Mouse (Mus musculus) heart, postnatal 25 days (tissue): ENCODE results near the gene Ptprj. TPM values are rescaled to one million over a fixed set of nuclear protein-coding genes. Genes with fewer than 3 reads are reported as not detected.

Experiments used
- DNase-seq: peaks from one replicate; pipeline ENCODE4 v3.0.0; 2022; ENCODE audit warnings: low spot score
- intact Hi-C: fragments of 180-260 bp; cut with DNase I; formaldehyde crosslinking; loops from one replicate; pipeline ENCODE4 v1.15.1; 2025
- total RNA-seq, 2 experiments: library from RNA; stranded (reverse); gene quantifications; 2 replicates each; pipeline ENCODE4 v1.2.3; 2021

Gene Ptprj
- 1 to 10 TPM; 7.2 to 7.6 TPM for total RNA-seq

DNA sequence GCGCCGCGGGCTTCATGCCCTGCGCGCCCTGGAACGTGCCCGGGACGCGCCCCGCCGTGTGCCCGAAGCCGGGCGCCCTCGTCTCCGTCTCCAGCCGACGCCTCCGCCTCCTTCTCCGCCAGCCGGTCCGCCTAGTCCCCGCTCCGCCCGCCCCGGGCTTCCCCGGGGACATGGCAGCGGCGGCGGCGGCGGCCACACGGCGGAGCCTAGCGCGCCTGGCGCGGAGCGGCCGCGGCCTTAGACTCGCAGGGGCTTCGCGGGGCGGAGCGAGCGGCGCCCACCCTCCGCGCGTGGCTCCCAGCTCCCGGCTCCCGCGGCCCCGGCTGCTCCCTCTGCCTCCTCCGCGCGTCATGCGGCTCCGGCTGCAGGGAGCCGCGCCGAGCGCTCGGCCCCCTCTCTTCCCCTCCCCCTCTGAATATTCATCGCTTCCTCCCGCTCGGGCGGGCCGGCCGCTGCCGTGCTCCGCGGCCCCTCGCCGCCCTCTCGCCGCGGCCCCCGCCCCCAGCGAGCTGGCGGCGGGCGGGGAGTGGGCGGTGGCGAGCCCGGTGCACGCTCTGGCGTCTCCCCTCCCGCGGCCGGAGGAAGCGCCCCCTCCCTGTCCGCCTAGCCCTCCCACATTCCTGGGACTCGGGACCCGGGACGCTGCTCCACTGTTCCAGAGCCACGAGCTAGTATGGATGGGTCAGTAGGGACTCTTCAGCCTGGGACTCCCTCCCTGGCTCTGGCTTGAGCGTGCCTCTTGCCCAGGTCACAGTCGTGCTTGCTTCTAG lies at the start of gene Ptprj:
TSS of gene Ptprj (minus strand) at position 412 of the 770 bp plus-strand sequence.
- intact Hi-C loops: loop anchor here (2.0 to 5.0 kb wide), 2 partner anchors 98 to 103 kb away; no protein-coding TSS in a partner anchor
- DNase-seq: peak; percentile 62

DNA sequence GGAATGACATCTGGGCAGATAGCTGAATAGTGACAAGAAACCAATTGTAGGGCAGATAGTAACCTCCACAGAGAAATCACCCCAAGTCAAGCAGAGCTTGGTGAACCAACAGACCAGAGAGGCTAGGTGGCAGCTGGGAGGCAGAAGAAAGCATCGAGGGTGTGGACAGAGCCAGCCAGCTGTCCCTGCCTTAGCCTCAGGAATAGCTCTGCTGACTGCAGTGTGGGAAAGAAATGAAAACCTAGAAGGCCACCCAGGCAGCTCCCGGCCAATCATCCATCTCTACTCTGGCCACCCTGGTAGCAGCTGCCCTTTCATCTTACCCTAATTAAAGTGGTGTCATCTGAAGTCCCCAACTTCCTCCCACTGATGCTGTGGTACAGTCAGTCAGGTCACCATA lies 49.1 kb upstream of the Ptprj start:
- intact Hi-C loops: no loop called here
- DNase-seq: no peak

DNA sequence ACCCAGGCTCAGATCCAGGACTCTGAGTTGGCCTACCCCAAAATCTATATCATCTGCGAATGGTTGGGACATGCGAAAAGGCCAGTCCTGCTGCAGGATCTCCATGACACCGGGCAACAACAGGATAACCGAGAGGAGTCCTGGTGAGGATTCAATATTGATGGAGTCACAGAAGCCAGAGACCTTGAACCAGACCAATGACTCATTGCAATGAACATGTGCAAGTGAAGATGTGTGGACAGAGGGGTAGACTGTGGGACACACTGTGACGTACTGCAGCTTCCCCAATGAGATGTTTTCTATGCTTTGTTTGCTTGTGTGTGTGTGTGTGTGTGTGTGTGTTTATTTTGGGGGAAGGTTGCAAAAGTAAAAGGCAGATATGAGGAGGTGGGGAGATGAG lies 47.8 kb upstream of the Ptprj start:
- intact Hi-C loops: no loop called here
- DNase-seq: no peak

DNA sequence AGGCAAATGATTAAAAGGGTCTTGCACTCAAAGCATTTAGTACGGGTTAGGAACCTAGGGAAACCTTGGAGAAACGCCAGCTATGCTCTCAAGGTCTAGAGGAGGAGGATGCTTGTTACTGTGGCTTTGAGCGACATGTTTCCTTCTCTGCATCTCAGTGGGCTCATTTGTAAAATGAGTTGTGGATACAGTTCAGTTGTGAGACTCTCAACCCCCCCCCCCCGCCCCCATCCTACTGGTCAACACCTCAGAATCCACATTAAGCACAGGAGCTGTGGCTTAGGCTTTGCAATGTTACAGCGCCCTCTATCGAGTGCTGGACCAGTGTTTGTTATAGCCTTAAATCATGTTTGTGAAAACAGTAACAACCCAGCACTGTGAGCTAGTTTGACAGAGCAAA lies 44.5 kb upstream of the Ptprj start:
- intact Hi-C loops: loop anchor here (1.0 kb wide), 1 partner anchor 150 kb away; no protein-coding TSS in a partner anchor
- no peak for DNase-seq

DNA sequence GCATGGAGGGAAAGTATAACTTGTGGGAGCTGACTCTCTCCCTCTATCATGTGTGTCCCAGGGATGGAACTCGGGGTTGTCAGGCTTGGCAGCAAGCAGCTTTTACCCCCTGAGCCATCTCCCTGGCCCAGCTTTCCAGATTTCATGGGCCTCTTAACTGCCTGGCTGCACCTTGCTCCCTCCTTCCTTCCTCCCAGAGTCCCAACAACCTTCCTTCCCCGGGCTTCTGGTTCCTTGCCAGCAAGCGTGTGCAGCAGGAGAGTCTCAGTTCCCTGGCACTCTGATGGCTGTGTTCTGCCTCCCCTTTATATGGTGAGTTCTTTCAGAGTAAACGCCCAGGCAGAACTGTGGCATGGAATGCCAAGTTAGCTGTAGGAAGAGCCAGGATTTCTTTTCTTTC lies 43.9 kb upstream of the Ptprj start:
- DNase-seq: no peak
- intact Hi-C loops: no loop called here

DNA sequence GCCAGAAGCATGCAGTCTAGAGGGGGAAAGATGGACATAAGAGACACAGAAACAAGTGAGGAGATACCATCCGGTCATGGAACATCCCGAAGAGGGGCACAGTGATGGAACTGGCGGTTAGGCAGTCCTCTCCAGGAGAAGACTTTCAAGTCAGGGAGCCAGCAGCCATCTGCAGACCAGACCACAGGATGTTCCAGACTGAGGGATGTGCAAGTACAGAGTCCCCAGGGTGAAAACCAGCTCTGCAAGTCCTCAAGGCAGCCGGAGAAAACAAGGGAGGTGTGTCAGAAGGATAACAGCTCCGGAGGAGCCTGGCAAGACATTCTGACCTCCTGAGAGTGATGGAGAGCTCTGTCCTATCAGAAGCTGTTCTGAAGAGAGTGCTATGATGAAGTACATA lies 40.4 kb upstream of the Ptprj start:
- intact Hi-C loops: no loop called here
- no peak for DNase-seq

DNA sequence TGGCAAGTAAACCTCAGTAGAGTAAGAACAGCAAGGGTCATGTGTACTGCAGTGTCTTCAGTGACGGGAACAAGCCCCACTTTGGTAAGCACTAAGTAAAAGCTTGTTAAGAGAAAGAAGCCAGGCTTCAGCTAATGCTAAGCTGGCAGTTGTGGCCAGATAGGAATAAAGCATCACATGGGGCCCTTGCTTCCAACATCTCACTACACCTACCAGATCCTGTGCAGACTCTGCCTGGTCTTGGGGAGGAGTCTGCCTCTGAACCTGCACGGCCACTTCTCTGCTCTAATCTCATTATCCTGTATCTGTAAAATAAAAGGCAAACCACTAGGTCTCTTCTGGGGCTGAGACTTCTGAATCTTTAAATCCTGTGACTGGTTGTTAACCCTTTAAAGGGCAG lies 39.2 kb upstream of the Ptprj start:
- intact Hi-C loops: no loop called here
- no peak for DNase-seq

DNA sequence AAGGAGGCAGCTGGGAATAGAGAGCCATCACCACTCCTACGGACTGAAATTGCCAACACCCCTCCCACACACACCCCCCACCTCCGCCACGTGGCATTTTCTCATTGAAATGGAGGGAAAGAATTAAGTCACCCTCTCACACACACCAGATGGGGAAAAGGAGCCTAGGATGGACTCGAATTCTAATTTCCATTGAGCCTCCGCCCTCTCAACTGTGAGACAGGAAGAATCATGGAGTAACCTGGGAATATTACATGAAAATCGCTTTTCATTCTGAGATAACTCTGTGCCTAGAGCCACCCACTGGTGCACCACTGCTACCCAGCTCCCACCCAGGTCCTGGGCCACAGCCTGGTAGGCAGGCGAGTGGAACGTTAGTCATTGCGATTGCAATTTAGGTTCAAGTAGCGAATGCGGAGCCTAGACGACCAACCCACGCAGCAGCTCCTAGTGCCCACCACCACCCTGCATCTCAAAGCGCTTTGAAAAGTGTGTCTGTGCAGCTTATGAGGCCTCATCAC lies 34.3 kb upstream of the Ptprj start:
- no peak for DNase-seq
- intact Hi-C loops: no loop called here

DNA sequence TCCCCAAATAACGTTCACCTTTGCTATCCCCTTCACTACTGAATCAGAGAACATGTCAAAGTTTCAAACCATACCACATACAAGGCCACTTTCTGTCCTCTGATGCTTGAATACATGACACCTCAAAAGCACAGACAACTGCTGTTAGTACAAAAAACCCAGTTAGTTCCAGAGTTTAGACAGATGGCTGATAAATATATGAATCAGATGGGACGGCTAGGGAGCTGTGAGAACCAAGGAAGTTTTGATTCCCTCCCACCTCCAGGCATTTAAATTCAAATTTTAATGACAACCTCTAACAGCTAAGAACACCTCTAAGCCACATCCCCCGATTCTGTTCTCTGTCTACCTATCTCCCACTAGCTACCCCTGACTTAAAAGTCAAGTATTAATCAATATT lies 33.1 kb upstream of the Ptprj start:
- DNase-seq: no peak
- intact Hi-C loops: no loop called here

DNA sequence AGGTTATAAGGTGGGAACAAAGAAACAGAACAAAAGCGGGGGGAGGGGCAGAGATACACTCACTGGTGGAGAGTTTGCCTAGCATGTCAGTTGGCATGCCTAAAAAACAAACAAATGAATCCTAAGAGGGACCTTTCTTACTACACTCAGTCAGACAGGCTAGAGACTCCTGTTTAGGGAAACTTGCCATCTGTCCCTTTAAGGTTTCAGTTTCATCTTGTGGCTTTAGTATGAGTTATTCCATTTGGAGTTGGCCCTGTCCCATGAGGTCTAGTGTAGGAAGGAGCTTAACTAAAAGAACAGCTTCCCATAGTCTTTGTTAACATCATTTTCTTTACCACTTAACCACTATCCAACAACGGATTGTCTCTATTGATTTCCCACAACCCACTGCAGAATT lies 32.6 kb upstream of the Ptprj start:
- no peak for DNase-seq

DNA sequence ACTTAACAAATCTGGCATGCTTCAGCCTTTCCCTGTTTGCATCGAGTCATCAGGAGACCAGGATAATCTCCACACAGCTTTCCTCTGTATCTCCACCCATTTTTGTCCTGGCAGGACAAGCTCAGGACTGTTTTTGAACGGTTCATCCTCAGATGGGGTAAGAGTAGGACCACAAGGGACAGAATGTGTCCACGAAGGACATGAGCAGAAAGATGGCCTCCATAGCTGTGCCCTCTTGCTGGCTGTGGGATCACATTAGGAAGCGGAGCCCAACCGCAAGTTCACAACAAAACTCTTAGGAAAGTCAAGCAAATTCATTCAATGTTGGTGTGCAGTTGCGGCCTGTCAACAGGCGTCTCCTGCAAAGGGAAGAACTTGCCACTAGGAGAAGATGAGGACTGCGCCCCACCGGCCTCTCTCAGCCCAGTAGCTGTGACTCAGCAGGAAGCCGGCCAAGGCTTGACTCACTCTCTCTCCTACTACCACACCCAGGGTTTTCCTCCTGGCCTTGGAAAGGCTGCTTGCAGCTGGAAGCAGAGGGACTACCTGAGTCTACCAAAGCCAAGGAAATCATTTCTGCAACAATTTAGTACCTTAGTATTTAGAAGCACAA lies 31.6 kb upstream of the Ptprj start:
- peak; percentile 77 for DNase-seq
- intact Hi-C loops: no loop called here

More for the DNA sequence above, 32.6 kb upstream of the Ptprj start:
- intact Hi-C loops: no loop called here

DNA sequence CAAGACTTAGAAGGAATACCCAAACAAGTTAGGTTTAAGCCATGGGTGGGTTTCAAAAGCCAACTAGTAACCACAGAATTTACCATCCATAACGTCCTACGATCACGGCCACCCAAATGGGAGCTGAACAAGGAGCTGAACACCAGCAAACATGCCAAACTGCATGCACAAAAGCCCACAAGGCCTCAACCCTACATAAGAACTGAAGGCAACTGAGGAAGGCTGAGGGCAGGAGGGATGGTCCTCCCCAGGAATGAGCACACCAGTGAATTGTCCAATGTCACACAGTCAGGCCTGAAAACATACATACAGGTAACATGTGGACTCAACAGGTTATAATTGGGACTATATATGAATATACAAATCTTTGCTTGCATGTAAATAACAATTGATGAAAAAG lies 20.6 kb upstream of the Ptprj start:
- no peak for DNase-seq
- intact Hi-C loops: no loop called here

DNA sequence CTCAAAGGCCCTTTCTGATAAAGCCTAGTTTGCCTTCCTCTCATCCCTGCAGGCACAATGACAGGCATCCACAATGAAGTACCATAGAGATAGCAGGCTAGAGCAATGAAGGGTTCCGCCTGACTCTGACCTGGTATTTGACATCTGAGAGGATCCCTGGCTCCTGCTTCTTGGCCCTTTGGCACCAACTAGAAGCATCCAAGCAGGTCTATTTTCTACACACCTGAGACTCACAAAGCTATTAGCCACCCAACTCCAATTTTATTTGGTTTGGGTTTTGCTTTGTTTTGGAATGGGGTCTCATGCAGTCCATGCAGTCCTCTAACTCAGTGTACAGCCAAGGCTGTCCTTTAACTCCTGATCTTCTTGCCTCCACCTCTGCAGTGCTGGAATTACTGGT lies 7.7 kb upstream of the Ptprj start:
- intact Hi-C loops: no loop called here
- DNase-seq: no peak

DNA sequence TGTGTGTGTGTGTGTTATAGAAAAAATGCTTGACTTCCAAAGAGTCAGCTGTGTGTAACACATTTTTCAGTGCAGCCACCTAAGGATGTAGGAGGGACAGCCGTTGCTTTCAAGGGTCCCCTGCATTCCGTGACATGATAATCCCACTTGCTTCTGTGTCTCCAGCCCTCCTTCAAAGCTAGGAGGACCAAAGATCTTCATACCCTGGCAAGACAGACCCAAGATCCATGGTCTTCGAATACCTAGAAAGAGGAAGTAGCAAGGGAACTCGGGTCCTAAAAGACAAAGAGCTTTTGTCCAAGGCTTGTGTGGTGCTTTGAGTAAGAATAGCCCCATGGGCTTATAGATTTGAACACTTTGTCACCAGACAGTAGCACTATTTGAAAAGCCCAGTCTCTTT lies 4.1 kb upstream of the Ptprj start:
- no peak for DNase-seq
- intact Hi-C loops: loop anchor here (5.0 kb wide), 1 partner anchor 107 kb away; no protein-coding TSS in a partner anchor

DNA sequence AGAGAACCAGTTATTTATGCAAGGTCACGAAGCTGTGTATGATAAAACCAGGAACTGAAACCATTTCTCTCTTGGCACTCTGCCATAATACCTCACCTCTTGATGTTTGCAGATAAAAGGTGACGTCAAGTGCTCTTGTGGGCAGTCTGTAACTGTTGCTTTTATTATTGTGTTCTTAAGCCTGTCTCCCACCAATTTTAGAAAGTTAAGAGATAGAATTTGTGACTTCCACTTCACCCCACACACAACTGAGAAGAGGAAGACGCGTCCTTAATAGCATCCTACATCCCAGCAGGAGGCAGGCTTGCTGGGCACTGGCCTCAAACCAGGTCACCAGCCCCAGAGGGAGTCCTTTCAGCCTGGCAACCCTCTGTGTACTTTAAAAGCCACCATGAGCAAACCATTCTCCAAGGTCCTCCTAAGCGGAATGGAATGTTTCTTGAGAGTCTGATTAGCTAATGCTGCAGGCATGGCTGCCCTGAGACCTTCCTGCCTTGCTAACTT lies 3.2 kb upstream of the Ptprj start:
- no peak for DNase-seq
- intact Hi-C loops: loop anchor here (5.0 kb wide), 1 partner anchor 106 kb away; no protein-coding TSS in a partner anchor

DNA sequence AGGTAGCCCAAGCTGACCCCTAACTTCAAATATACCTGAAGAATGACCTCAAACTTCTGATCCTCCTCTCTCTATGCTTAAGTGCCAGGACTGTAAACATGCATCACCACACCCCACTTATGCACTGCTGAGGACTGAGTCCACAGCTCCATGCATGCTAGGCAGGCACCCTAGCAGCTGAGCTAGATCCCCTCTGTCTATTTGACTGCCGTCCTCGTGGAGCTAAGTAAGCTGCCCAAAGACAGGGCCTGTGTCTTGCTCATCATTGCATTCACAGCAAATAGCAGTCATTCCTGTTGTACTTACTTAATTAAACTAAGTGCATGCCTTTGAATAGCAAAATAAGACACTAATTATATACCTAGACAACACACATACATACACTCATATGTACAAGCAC lies 2.4 kb upstream of the Ptprj start:
- DNase-seq: no peak
- intact Hi-C loops: loop anchor here (5.0 kb wide), 1 partner anchor 106 kb away; no protein-coding TSS in a partner anchor

DNA sequence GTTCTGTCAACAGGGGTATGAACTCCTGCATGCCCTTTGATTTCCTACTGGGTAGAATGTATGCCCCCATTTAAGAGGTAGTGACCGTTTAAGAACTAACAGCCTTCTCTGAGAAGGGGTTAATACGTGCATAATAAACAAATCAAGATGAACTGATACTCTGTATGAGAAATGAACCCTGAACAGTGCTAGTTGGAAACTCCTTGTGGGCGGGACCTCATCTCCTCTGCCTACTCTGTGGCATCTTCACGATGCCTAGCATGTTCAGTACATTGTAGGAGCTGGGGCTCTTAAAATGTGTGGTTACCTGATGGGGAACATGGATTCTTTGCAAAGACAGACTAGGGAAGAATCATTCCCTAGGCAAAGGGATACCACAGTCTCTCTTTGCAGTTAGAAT lies 1.9 kb upstream of the Ptprj start:
- intact Hi-C loops: loop anchor here (5.0 kb wide), 1 partner anchor 105 kb away; no protein-coding TSS in a partner anchor
- no peak for DNase-seq

DNA sequence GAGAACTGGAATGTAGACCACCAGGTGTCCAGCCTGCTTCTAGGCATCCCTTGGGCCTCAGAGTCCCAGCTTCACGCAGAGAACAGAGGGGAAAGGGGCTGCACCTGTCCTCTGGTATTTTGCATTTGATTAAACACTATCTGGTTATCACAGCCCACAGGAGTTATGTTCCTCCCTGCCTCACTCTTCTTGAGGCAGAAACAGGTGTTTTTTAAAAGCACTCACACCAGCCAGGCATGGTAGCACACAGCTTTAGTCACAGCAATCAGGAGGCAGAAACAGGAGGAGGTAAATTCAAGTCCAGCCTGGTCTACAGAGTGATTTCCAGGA lies 1.3 kb upstream of the Ptprj start:
- no peak for DNase-seq
- intact Hi-C loops: loop anchor here (2.0 to 5.0 kb wide), 2 partner anchors 97 to 104 kb away; no protein-coding TSS in a partner anchor

DNA sequence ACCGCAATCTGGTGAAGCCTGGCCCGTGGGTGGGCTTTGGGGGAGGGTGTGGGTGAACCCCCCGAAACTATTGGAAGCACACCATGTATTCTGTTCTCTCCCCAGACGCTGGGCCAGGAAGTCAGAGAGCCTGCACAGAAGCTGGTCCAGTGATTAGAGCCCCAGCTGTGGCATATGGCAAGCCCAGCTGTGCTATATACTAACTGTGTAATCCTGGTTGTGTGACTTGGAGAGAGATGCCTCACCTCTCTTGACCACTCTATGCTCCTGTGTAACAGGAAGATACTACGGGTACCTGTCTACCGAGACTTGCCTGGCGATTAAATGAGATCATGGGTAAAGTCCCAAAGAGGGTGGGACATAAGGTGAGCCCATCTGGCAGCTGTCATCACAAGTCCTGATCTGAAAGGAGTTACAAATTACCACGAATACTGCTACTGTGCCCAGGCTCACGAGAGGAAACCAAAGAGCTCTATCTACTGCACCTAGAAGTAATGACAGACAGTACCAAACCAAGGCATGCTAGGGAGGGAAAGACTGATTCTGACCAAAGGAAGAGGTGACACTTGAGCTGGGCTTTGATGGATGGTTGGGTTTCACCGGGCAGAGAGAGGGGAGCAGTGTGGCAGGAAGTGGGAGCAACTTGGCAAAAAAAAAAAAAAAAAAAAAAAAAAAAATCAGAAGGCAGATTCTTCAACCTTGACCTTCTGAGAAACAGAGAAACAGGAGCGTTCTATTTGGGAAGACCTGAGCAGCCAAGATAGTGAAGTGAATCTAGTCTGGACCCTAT lies 754 bp upstream of the Ptprj start:
- DNase-seq: no peak

DNA sequence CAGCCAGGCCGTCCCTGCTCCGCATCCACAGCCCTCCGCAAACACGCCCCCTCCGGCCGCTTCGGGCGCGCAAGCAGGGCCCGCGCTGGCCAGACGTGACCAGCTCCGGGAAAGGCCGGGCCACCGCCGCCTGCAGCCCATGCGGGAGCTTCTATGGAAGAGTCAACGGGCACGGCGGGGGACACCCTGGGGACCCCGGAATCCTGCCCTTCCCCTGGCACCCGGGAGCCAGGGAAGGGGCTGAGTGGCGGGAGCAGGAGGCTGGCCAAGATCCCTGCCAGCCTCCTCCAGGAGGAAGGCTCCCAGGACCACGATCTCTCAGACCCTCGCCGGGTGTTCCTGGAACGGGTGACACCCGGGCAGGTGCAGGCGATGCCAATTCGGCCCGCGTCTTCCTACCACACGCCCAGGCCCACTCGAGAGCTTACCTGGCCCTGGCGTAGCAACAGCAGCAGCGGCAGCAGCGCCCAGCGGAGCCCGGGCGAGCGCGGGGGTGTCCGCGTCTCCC lies 665 bp downstream of the Ptprj start:
- intact Hi-C loops: loop anchor here (2.0 to 5.0 kb wide), 3 partner anchors 72 to 102 kb away; no protein-coding TSS in a partner anchor
- no peak for DNase-seq

More for the DNA sequence above, 754 bp upstream of the Ptprj start:
- intact Hi-C loops: loop anchor here (2.0 to 5.0 kb wide), 2 partner anchors 98 to 104 kb away; no protein-coding TSS in a partner anchor
